Comparison of ENCODE assay signal across 9 mouse cellular contexts in the genomic region with DNA sequence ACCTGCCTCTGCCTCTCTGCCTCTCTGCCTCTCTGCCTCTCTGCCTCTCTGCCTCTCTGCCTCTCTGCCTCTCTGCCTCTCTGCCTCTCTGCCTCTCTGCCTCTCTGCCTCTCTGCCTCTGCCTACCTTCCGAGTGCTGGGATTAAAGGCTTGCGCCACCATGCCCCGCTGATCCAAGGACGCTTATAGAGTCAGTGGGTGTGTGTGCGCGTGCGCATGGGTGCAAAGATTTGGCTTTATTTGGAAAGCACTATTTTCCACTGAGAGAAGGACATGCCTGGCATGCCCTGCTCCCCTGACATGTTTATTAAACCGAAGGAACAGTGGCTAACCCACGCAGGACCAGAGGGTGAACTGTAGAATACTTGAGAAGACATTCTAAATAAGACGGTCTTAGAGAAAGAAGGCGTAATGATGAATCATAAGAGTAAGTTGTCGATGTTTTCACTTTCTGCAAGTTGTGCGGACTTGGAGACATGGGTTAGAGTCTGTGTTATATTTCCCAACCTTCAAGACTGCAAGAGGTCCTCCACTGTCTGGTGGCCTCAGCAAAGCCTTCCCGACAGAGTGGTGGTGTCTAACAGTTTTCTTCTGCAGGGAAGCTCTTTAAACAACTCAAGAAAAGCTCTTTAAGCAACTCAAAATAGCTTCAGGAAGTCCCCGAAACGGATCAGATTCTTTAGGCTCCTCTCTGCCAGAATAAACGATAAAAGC. TPM values are rescaled to one million over a fixed set of nuclear protein-coding genes. Genes with fewer than 3 reads are reported as not detected.
DNase-seq lines count a peak whose midpoint lies in the region; ATAC-seq lines count a peak whose summit lies in the region.
"Had no signal": no experiment of that assay in that cellular context is flagged by ENCODE, and none has a peak within 500 bp of the region (broad histone marks: within the 10 kb centered on the region; RNA-seq: fewer than 3 reads in every experiment).

No protein-coding gene starts in this region.

- H3K9ac ChIP-seq in neural tube, embryonic 11.5 days (ENCODE audit: low read length) = no peak overlapping the region
- peak overlapping the region; percentile 8; the same call in 1 of the 2 replicates for H3K9ac ChIP-seq in limb, embryonic 11.5 days (ENCODE audit: low read length)
- no peak overlapping the region for H3K9ac ChIP-seq in stomach, embryonic 15.5 days

- H3K27me3 ChIP-seq in heart, embryonic 10.5 days (ENCODE audit: insufficient read depth, poor library complexity, severe bottlenecking) = no peaks in the 10 kb centered on the region
- no peaks in the 10 kb centered on the region for H3K27me3 ChIP-seq in neural tube, embryonic 11.5 days (ENCODE audit: control insufficient read depth, insufficient read depth, low read length)
- H3K27me3 ChIP-seq in limb, embryonic 11.5 days (ENCODE audit: control insufficient read depth, insufficient read depth, low read length) = no peaks in the 10 kb centered on the region
- no peaks in the 10 kb centered on the region for H3K27me3 ChIP-seq in stomach, embryonic 15.5 days (replicated peaks)

- H3K36me3 ChIP-seq in heart, embryonic 10.5 days = peaks cover 12% of the 10 kb centered on the region
- no peaks in the 10 kb centered on the region for H3K36me3 ChIP-seq in neural tube, embryonic 11.5 days (ENCODE audit: control insufficient read depth, insufficient read depth, low read length)
- H3K36me3 ChIP-seq in limb, embryonic 11.5 days (ENCODE audit: control insufficient read depth, insufficient read depth, low read length) = no peaks in the 10 kb centered on the region
- H3K36me3 ChIP-seq in stomach, embryonic 15.5 days = no peaks in the 10 kb centered on the region; the same call in 1 of the 2 replicates

- no peak for ATAC-seq in neural tube, embryonic 11.5 days (ENCODE audit: insufficient read depth, low FRiP score, low TSS enrichment)
- no peak for ATAC-seq in limb, embryonic 11.5 days (ENCODE audit: insufficient number of reproducible peaks, low FRiP score, low TSS enrichment, low read depth)
- no peak for ATAC-seq in stomach, embryonic 15.5 days (ENCODE audit: insufficient read depth, low FRiP score, low read depth)

- H3K4me1 ChIP-seq in heart, embryonic 10.5 days = peaks cover 14% of the 10 kb centered on the region
- peaks cover 6% of the 10 kb centered on the region; the same call in 1 of the 2 replicates for H3K4me1 ChIP-seq in neural tube, embryonic 11.5 days (ENCODE audit: control insufficient read depth, insufficient read depth, low read length)
- peaks cover 5% of the 10 kb centered on the region for H3K4me1 ChIP-seq in limb, embryonic 11.5 days (ENCODE audit: control insufficient read depth, insufficient read depth, low read length)
- H3K4me1 ChIP-seq in stomach, embryonic 15.5 days = peaks cover 12% of the 10 kb centered on the region

- DNase-seq in heart, embryonic 10.5 days (ENCODE audit: low spot score) = peak; percentile 66
- no peak for DNase-seq in heart, adult 11 months
- DNase-seq in neural tube, embryonic 11.5 days (ENCODE audit: low spot score) = no peak
- no peak for DNase-seq in neural tube, embryonic 10.5 days (ENCODE audit: extremely low spot score, low spot score)
- no peak for DNase-seq in limb, embryonic 11.5 days (ENCODE audit: low spot score)
- DNase-seq in cerebellum, adult 18-20 months = no peak
- DNase-seq in layer of hippocampus, postnatal 10 days (ENCODE audit: low spot score in 2 of 2) = no peak
- DNase-seq: cerebellum, adult 8-10 months had no signal

- no peaks in the 10 kb centered on the region for H3K9me3 ChIP-seq in heart, embryonic 10.5 days
- H3K9me3 ChIP-seq in neural tube, embryonic 11.5 days (ENCODE audit: control insufficient read depth, low read length) = no peaks in the 10 kb centered on the region
- no peaks in the 10 kb centered on the region for H3K9me3 ChIP-seq in limb, embryonic 11.5 days (ENCODE audit: control insufficient read depth, low read length)
- H3K9me3 ChIP-seq in stomach, embryonic 15.5 days = no peaks in the 10 kb centered on the region

- H3K27ac ChIP-seq in heart, embryonic 10.5 days = no peak overlapping the region
- no peak overlapping the region for H3K27ac ChIP-seq in neural tube, embryonic 11.5 days (ENCODE audit: low read depth, low read length)
- no peak overlapping the region for H3K27ac ChIP-seq in limb, embryonic 11.5 days (replicated peaks; ENCODE audit: low read depth, low read length)
- no peak overlapping the region for H3K27ac ChIP-seq in stomach, embryonic 15.5 days

- WGBS in heart, embryonic 10.5 days = 77% methylated on average over 17 of the region's 17 CpGs
- WGBS in neural tube, embryonic 11.5 days = 85% methylated on average over 17 of the region's 17 CpGs
- WGBS in limb, embryonic 11.5 days = 84% methylated on average over 17 of the region's 17 CpGs
- 77% methylated on average over 17 of the region's 17 CpGs for WGBS in stomach, embryonic 15.5 days

- peak overlapping the region; percentile 95; the same call in 1 of the 2 replicates for H3K4me3 ChIP-seq in heart, embryonic 10.5 days
- no peak overlapping the region for H3K4me3 ChIP-seq in neural tube, embryonic 11.5 days (ENCODE audit: low read depth, low read length)
- H3K4me3 ChIP-seq in limb, embryonic 11.5 days (ENCODE audit: low read depth, low read length) = no peak overlapping the region
- peak overlapping the region; percentile 90; the same call in 1 of the 2 replicates for H3K4me3 ChIP-seq in stomach, embryonic 15.5 days (replicated peaks)

- H3K4me2 ChIP-seq in neural tube, embryonic 11.5 days (ENCODE audit: low read depth) = peak overlapping the region; percentile 60; the same call in 1 of the 2 replicates
- H3K4me2 ChIP-seq in limb, embryonic 11.5 days (ENCODE audit: low read depth, severe bottlenecking) = peak overlapping the region; percentile 75; the same call in 1 of the 2 replicates
- peak overlapping the region; percentile 73 for H3K4me2 ChIP-seq in stomach, embryonic 15.5 days

RNA-seq across cellular contexts. Expression of a gene that starts 1.0 kb away (rescaled TPM):
- 15.2 and 16.1 TPM in 2 replicates for polyA plus RNA-seq in heart, embryonic 10.5 days (2016; fragmentation: Nextera tagmentation; extraction: Ambion mirVana)
- polyA plus RNA-seq in neural tube, embryonic 11.5 days (2014; fragmentation: Nextera tagmentation; extraction: Ambion mirVana) = 22.1 and 22.8 TPM in 2 replicates
- 19.8 and 22.2 TPM in 2 replicates for polyA plus RNA-seq in limb, embryonic 11.5 days (2014; fragmentation: Nextera tagmentation; extraction: Ambion mirVana)
- 16.5 and 18.4 TPM in 2 replicates for polyA plus RNA-seq in stomach, embryonic 15.5 days (2015; fragmentation: Nextera tagmentation; extraction: Ambion mirVana)
- 10 to 100 TPM; 35.5 to 38.3 TPM for total RNA-seq in layer of hippocampus, postnatal 10 days (2021)

Comparison
In these comparisons a context has a peak if more than half of its experiments do, and no peak if none do; other contexts are left out.
1. H3K4me3 ChIP-seq: peak in heart, embryonic 10.5 days (single experiment) and stomach, embryonic 15.5 days (single experiment); none in neural tube, embryonic 11.5 days (single experiment) and limb, embryonic 11.5 days (single experiment).
2. Peak in every context shown above with its lines, with median percentiles within 50 percentile points of each other: H3K4me2 ChIP-seq.